Mouse (Mus musculus): ENCODE data around the gene Gm15091. TPM values are rescaled to one million over a fixed set of nuclear protein-coding genes. Genes with fewer than 3 reads are reported as not detected.

The Gm15091 gene
- not detected for total RNA-seq (2023)

DNA sequence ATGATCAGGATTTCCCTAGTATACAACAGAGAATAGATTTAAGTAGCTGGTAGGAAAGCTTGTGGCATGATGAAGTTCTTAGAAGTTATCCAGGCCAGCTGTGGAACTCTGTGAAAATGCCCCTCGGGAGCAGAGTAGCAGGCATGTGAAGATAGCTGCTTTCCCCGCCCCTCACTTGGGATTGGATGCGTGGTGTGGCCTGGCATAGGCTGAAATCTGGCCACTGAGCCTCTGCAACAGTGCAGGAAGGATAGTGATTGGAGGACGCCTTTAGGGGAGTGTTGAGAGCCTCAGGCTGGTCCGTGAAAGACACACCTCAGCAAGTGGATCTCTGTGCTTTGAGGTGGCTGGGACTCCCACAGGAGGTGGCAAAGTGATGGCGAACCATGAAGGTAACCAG, at the start of gene Gm15091:
Gm15091 (plus strand) TSS at position 301 of the 400 bp plus-strand sequence.

Other genes starting within 250 kb of the Gm15091 start
- not detected for gene Gm15097, start 157.2 kb upstream of the Gm15091 start, total RNA-seq (2023)